Mouse (Mus musculus): Measurements from ENCODE around the gene Sh3gl2.

- no peak for TF ChIP-seq CTCF (IDR thresholded peaks at IDR 0.05; ENCODE audit: low read depth, low read length)
- TF ChIP-seq EP300 (IDR thresholded peaks at IDR 0.05; ENCODE audit: insufficient read depth, low read depth, low read length) = no peak
- no peak for TF ChIP-seq POLR2A (IDR thresholded peaks at IDR 0.05; ENCODE audit: insufficient read depth, low read length)
Measured at GRCm38 (mm10) chr4:85272877-85273276, 68.0 kb downstream of the Sh3gl2 start.
